Mouse (Mus musculus) heart, embryonic 14.5 days (tissue): ENCODE measurements at regions not wholly inside any gene's neighbourhood (a gene's known extent, or its start where the extent isn't known, plus 50 kb on each side); places are given as distances from the start of the nearest gene placed in this dataset.

ENCODE experiments used
- ATAC-seq: fragments of 200-750 bp; cut with Nextera tagmentation; 2 replicates; pipeline ENCODE4 v1.8.0; 2017; ENCODE audit warnings: low read depth, moderate TSS enrichment; ENCODE audit not compliant: insufficient number of reproducible peaks, insufficient read depth, low FRiP score
- H3K27ac ChIP-seq, 2 experiments: fragments of 200-500 bp in 1 of 2; fragments of 300-500 bp in 1 of 2; sonication (generic) in 1 of 2; replicated peaks in 1 of 2; 2 replicates each; pipeline ENCODE4 v1.5.1; 2012 to 2014; ENCODE audit warnings: low read depth in 2 of 2, low read length in 2 of 2, control low read depth in 1 of 2, mild to moderate bottlenecking in 1 of 2, mixed read lengths in 1 of 2; ENCODE audit not compliant: control insufficient read depth in 1 of 2, insufficient read depth in 1 of 2
- H3K27me3 ChIP-seq: fragments of 300-500 bp; sonication (generic); 2 replicates; pipeline ENCODE4 v1.6.1; 2014; ENCODE audit warnings: mild to moderate bottlenecking, low read length, control low read depth; ENCODE audit not compliant: control insufficient read depth, insufficient read depth
- H3K36me3 ChIP-seq: fragments of 300-500 bp; sonication (generic); 2 replicates; pipeline ENCODE4 v1.6.1; 2014; ENCODE audit warnings: mild to moderate bottlenecking, control low read depth, low read length, mixed read lengths; ENCODE audit not compliant: control insufficient read depth, insufficient read depth
- H3K4me1 ChIP-seq, 2 experiments: fragments of 200-500 bp in 1 of 2; fragments of 300-500 bp in 1 of 2; sonication (generic) in 1 of 2; 2 replicates each; pipeline ENCODE4 v1.6.1; 2012 to 2014; ENCODE audit warnings: low read length in 2 of 2, control low read depth in 1 of 2, mixed read lengths in 1 of 2; ENCODE audit not compliant: control insufficient read depth in 2 of 2, insufficient read depth in 2 of 2
- H3K4me2 ChIP-seq: fragments of 300-500 bp; sonication (generic); 2 replicates; pipeline ENCODE4 v1.6.1; 2014; ENCODE audit warnings: mild to moderate bottlenecking, low read length
- H3K4me3 ChIP-seq, 2 experiments: fragments of 200-500 bp in 1 of 2; fragments of 300-500 bp in 1 of 2; sonication (generic) in 1 of 2; 2 replicates each; pipeline ENCODE4 v1.5.1; 2012 to 2014; ENCODE audit warnings: low read length in 2 of 2, mild to moderate bottlenecking in 2 of 2, control low read depth in 1 of 2, low read depth in 1 of 2, moderate library complexity in 1 of 2; ENCODE audit not compliant: control insufficient read depth in 1 of 2, insufficient read depth in 1 of 2
- H3K9ac ChIP-seq: fragments of 300-500 bp; sonication (generic); 2 replicates; pipeline ENCODE4 v1.6.1; 2014; ENCODE audit warnings: mild to moderate bottlenecking, low read length
- H3K9me3 ChIP-seq: fragments of 300-500 bp; sonication (generic); 2 replicates; pipeline ENCODE4 v1.6.1; 2016; ENCODE audit warnings: low read length, control low read depth; ENCODE audit not compliant: control insufficient read depth
- WGBS: fragments of 180-500 bp; shearing (Covaris S2); extraction: QIAGEN DNeasy Blood & Tissue Kit; methylation state at CpG from one replicate; pipeline ENCODE4 v1.1.7; 2014; 5-methylcytosine and 5-hydroxymethylcytosine counted together

GRCm38 (mm10) chr8:49631286-49631685, 787.5 kb upstream of the Tenm3 start:
- H3K4me2 ChIP-seq, result no peak overlapping the region
- ATAC-seq, result no peak
- WGBS, result 57% methylated on average over 6 of the region's 6 CpGs
- no peaks in the 10 kb centered on the region for H3K9me3 ChIP-seq
- no peaks in the 10 kb centered on the region for H3K27me3 ChIP-seq
- no peak overlapping the region for H3K4me3 ChIP-seq
- H3K36me3 ChIP-seq, result no peaks in the 10 kb centered on the region
- H3K4me1 ChIP-seq, result no peaks in the 10 kb centered on the region
- H3K9ac ChIP-seq, result no peak overlapping the region
- no peak overlapping the region for H3K27ac ChIP-seq

- 42% methylated on average over 10 of the region's 10 CpGs for WGBS
- no peak for ATAC-seq
Measured at GRCm38 (mm10) chr8:49627966-49628495, 784.3 kb upstream of the Tenm3 start.

GRCm38 (mm10) chr8:49595501-49595900, 751.8 kb upstream of the Tenm3 start:
- Histone ChIP-seq H3K4me3 (no peak overlapping the region), H3K36me3 (no peaks in the 10 kb centered on the region), H3K4me2 (no peak overlapping the region), H3K4me1 (no peaks in the 10 kb centered on the region), H3K9me3 (no peaks in the 10 kb centered on the region), H3K27me3 (no peaks in the 10 kb centered on the region), H3K27ac (no peak overlapping the region), H3K9ac (no peak overlapping the region)
- no peak for ATAC-seq
- 81% methylated on average over 2 of the region's 2 CpGs for WGBS

More at GRCm38 (mm10) chr8:49627966-49628495, 784.3 kb upstream of the Tenm3 start:
- Histone ChIP-seq H3K4me3 (no peak overlapping the region), H3K9me3 (no peaks in the 10 kb centered on the region), H3K9ac (no peak overlapping the region), H3K27ac (no peak overlapping the region), H3K4me2 (no peak overlapping the region), H3K27me3 (no peaks in the 10 kb centered on the region), H3K4me1 (no peaks in the 10 kb centered on the region), H3K36me3 (no peaks in the 10 kb centered on the region)

- H3K9me3 ChIP-seq, result no peaks in the 10 kb centered on the region
- no peak for ATAC-seq
- H3K27ac ChIP-seq, result no peak overlapping the region
- no peaks in the 10 kb centered on the region for H3K4me1 ChIP-seq
- H3K4me3 ChIP-seq, result no peak overlapping the region
- no peaks in the 10 kb centered on the region for H3K36me3 ChIP-seq
- H3K27me3 ChIP-seq, result no peaks in the 10 kb centered on the region
- WGBS, result 75% methylated on average over 3 of the region's 3 CpGs
- H3K9ac ChIP-seq, result no peak overlapping the region
- H3K4me2 ChIP-seq, result no peak overlapping the region
Measured at GRCm38 (mm10) chr8:49567423-49567822, 723.7 kb upstream of the Tenm3 start.

- Histone ChIP-seq H3K9ac (no peak overlapping the region), H3K4me2 (no peak overlapping the region), H3K4me3 (no peak overlapping the region), H3K36me3 (no peaks in the 10 kb centered on the region), H3K27ac (no peak overlapping the region), H3K4me1 (no peaks in the 10 kb centered on the region), H3K27me3 (no peaks in the 10 kb centered on the region), H3K9me3 (no peaks in the 10 kb centered on the region)
- WGBS, result 90% methylated on average over 5 of the region's 5 CpGs
- no peak for ATAC-seq
Measured at GRCm38 (mm10) chr8:49563499-49564279, 719.9 kb upstream of the Tenm3 start.

GRCm38 (mm10) chr8:49562976-49563375, 719.2 kb upstream of the Tenm3 start:
- no peak overlapping the region for H3K4me2 ChIP-seq
- no peak for ATAC-seq
- no peaks in the 10 kb centered on the region for H3K4me1 ChIP-seq
- no peaks in the 10 kb centered on the region for H3K27me3 ChIP-seq
- no peak overlapping the region for H3K4me3 ChIP-seq
- no peak overlapping the region for H3K9ac ChIP-seq
- H3K9me3 ChIP-seq, result no peaks in the 10 kb centered on the region
- H3K36me3 ChIP-seq, result no peaks in the 10 kb centered on the region
- WGBS, result 76% methylated on average over 4 of the region's 4 CpGs
- H3K27ac ChIP-seq, result no peak overlapping the region

GRCm38 (mm10) chr8:49555724-49556457, 712.1 kb upstream of the Tenm3 start:
- Histone ChIP-seq H3K4me1 (0 out of 4 replicates have a peak, but pooled peaks cover 0 to 3% of the 10 kb centered on the region in 2 experiments), H3K27me3 (no peaks in the 10 kb centered on the region), H3K4me2 (no peak overlapping the region), H3K4me3 (no peak overlapping the region), H3K9me3 (no peaks in the 10 kb centered on the region), H3K9ac (no peak overlapping the region), H3K36me3 (no peaks in the 10 kb centered on the region), H3K27ac (no peak overlapping the region)
- ATAC-seq, result no peak
- 67% methylated on average over 7 of the region's 7 CpGs for WGBS
